Mouse (Mus musculus) layer of hippocampus, adult 8-10 months (tissue): ENCODE data around the gene Serinc1. TPM values are rescaled to one million over a fixed set of nuclear protein-coding genes. Genes with fewer than 3 reads are reported as not detected.

Experiments used
- DNase-seq, 2 experiments: peaks; one replicate each; pipeline ENCODE4 v3.0.0; 2022; ENCODE audit warnings: low spot score in 2 of 2
- total RNA-seq, 4 experiments: library from RNA; stranded (reverse); gene quantifications; 2 replicates each; pipeline ENCODE4 v1.2.4; 2022

The Serinc1 gene
- total RNA-seq, 4 experiments from 2014 or later, result 879 to 1,039 (median 899) TPM

- DNase-seq, result peak; percentile 96
These were observed 46.3 kb downstream of the Serinc1 start, which contains the start of gene Hsf2 for GRCm38 (mm10) chr10:57485908-57486541. Gene Hsf2, plus strand, starts transcription at chr10:57486385.

- no peak for DNase-seq
These were observed 47.6 kb downstream of the Serinc1 start for GRCm38 (mm10) chr10:57484741-57485140.

GRCm38 (mm10) chr10:57481717-57482116, 50.6 kb downstream of the Serinc1 start:
- no peak for DNase-seq

GRCm38 (mm10) chr10:57477121-57477843, 55.0 kb downstream of the Serinc1 start:
- no peak for DNase-seq

Other genes starting within 250 kb of the Serinc1 start
- gene Hsf2, start 46.1 kb downstream of the Serinc1 start, total RNA-seq, result 10 to 100 TPM; 30.3 to 38.3 (median 34.6) TPM
- 10 to 100 TPM; 11.7 to 14.9 (median 13.7) TPM for gene Pkib, start 99.5 kb upstream of the Serinc1 start, total RNA-seq